Mouse (Mus musculus) neural tube, embryonic 15.5 days (tissue): ENCODE data around the gene Rps5. TPM values are rescaled to one million over a fixed set of nuclear protein-coding genes. Genes with fewer than 3 reads are reported as not detected.
A peak's percentile ranks its signal among the peaks of the same experiment; 100 is the strongest.
"Not testable (repeated sequence)": the region's sequence is repeated elsewhere in the genome, so short reads cannot be mapped to it uniquely, and the experiment has no call there.

Source experiments
- ATAC-seq: fragments of 200-750 bp; cut with Nextera tagmentation; 2 replicates; pipeline ENCODE4 v1.8.0; 2017; ENCODE audit warnings: mild to moderate bottlenecking, moderate TSS enrichment, moderate library complexity; ENCODE audit not compliant: low FRiP score
- H3K27ac ChIP-seq: fragments of 300-500 bp; sonication (generic); replicated peaks from 2 replicates; pipeline ENCODE4 v1.5.1; 2015; ENCODE audit warnings: mild to moderate bottlenecking, inconsistent platforms
- H3K27me3 ChIP-seq: fragments of 300-500 bp; sonication (generic); replicated peaks from 2 replicates; pipeline ENCODE4 v1.6.1; 2015; ENCODE audit warnings: inconsistent platforms
- H3K36me3 ChIP-seq: fragments of 300-500 bp; sonication (generic); 2 replicates; pipeline ENCODE4 v1.6.1; 2015; ENCODE audit warnings: inconsistent platforms
- H3K4me1 ChIP-seq: fragments of 300-500 bp; sonication (generic); 2 replicates; pipeline ENCODE4 v1.6.1; 2015; ENCODE audit warnings: inconsistent platforms
- H3K4me2 ChIP-seq: fragments of 300-500 bp; sonication (generic); 2 replicates; pipeline ENCODE4 v1.6.1; 2015; ENCODE audit warnings: inconsistent platforms, mild to moderate bottlenecking, moderate library complexity
- H3K4me3 ChIP-seq: fragments of 300-500 bp; sonication (generic); replicated peaks from 2 replicates; pipeline ENCODE4 v1.5.1; 2015; ENCODE audit warnings: mild to moderate bottlenecking, inconsistent platforms
- H3K9ac ChIP-seq: fragments of 300-500 bp; sonication (generic); replicated peaks from 2 replicates; pipeline ENCODE4 v1.6.1; 2015; ENCODE audit warnings: mild to moderate bottlenecking, inconsistent platforms
- H3K9me3 ChIP-seq: fragments of 300-500 bp; sonication (generic); replicated peaks from 2 replicates; pipeline ENCODE4 v1.6.1; 2016; ENCODE audit warnings: inconsistent platforms
- WGBS: fragments of 180-500 bp; shearing (Covaris S2); methylation state at CpG from one replicate; pipeline ENCODE4 v1.1.7; 2015; ENCODE audit warnings: mixed read lengths; 5-methylcytosine and 5-hydroxymethylcytosine counted together
- polyA plus RNA-seq: library from polyadenylated mRNA; unstranded; fragments of >200 nt; fragmentation: Nextera tagmentation; extraction: Ambion mirVana; gene quantifications from 2 replicates; pipeline ENCODE4 v1.2.1, GENCODE M21; 2015

Rps5 gene
- polyA plus RNA-seq, 1 experiment from 2014 or later, result 564 TPM

- Histone ChIP-seq H3K9me3 (no peaks in the 10 kb centered on the region), H3K27ac (no peak overlapping the region), H3K4me1 (no peaks in the 10 kb centered on the region), H3K9ac (no peak overlapping the region), H3K4me3 (no peak overlapping the region), H3K27me3 (no peaks in the 10 kb centered on the region; the same call in 1 of the 2 replicates), H3K4me2 (no peak overlapping the region), H3K36me3 (no peaks in the 10 kb centered on the region)
- 60% methylated on average over 4 of the region's 4 CpGs for WGBS
- no peak for ATAC-seq
Observed at GRCm38 (mm10) chr7:12933615-12934140, 11.6 kb downstream of the Rps5 start.

GRCm38 (mm10) chr7:12934808-12935207 lies 12.7 kb downstream of the Rps5 start:
- 76% methylated on average over 3 of the region's 3 CpGs for WGBS
- Histone ChIP-seq H3K9me3 (no peaks in the 10 kb centered on the region), H3K4me3 (no peak overlapping the region), H3K4me1 (no peaks in the 10 kb centered on the region), H3K27me3 (no peaks in the 10 kb centered on the region), H3K4me2 (no peak overlapping the region), H3K9ac (no peak overlapping the region), H3K36me3 (no peaks in the 10 kb centered on the region), H3K27ac (no peak overlapping the region)
- ATAC-seq, result no peak

GRCm38 (mm10) chr7:12937254-12937803 lies 15.2 kb downstream of the Rps5 start:
- not testable (repeated sequence) for H3K9ac ChIP-seq, H3K4me3 ChIP-seq, H3K9me3 ChIP-seq, ATAC-seq, H3K27ac ChIP-seq, H3K4me2 ChIP-seq, H3K27me3 ChIP-seq, H3K4me1 ChIP-seq, H3K36me3 ChIP-seq
- WGBS, result 81% methylated on average over 3 of the region's 4 CpGs

- Histone ChIP-seq H3K4me3 (no peak overlapping the region), H3K9ac (no peak overlapping the region), H3K9me3 (no peaks in the 10 kb centered on the region), H3K4me1 (no peaks in the 10 kb centered on the region), H3K27ac (no peak overlapping the region), H3K4me2 (no peak overlapping the region), H3K36me3 (no peaks in the 10 kb centered on the region), H3K27me3 (no peaks in the 10 kb centered on the region)
- whole genome bisulfite sequencing, result 86% methylated on average over 4 of the region's 4 CpGs
- ATAC-seq, result no peak
Observed at GRCm38 (mm10) chr7:12940599-12940998, 18.5 kb downstream of the Rps5 start.

GRCm38 (mm10) chr7:12943488-12943887 lies 21.4 kb downstream of the Rps5 start:
- H3K4me1 ChIP-seq, result no peaks in the 10 kb centered on the region
- H3K9me3 ChIP-seq, result no peaks in the 10 kb centered on the region
- no peak overlapping the region for H3K9ac ChIP-seq
- H3K27me3 ChIP-seq, result no peaks in the 10 kb centered on the region
- ATAC-seq, result no peak
- H3K4me2 ChIP-seq, result no peak overlapping the region
- H3K36me3 ChIP-seq, result no peaks in the 10 kb centered on the region
- no peak overlapping the region for H3K27ac ChIP-seq
- H3K4me3 ChIP-seq, result no peak overlapping the region

- Histone ChIP-seq H3K27me3 (no peaks in the 10 kb centered on the region), H3K36me3 (no peaks in the 10 kb centered on the region), H3K27ac (peak overlapping the region; percentile 91), H3K9me3 (no peaks in the 10 kb centered on the region), H3K4me2 (peak overlapping the region; percentile 73), H3K4me3 (peak overlapping the region; percentile 45), H3K4me1 (peaks cover 13% of the 10 kb centered on the region), H3K9ac (peak overlapping the region; percentile 64)
- ATAC-seq, result peak; percentile 97
- WGBS, result 5% methylated on average over 35 of the region's 35 CpGs
Observed at GRCm38 (mm10) chr7:12949032-12949871, 27.2 kb downstream of the Rps5 start.

GRCm38 (mm10) chr7:12949872-12950229 lies 27.8 kb downstream of the Rps5 start:
- no peaks in the 10 kb centered on the region for H3K36me3 ChIP-seq
- 6% methylated on average over 16 of the region's 16 CpGs for WGBS
- peak overlapping the region; percentile 73 for H3K4me2 ChIP-seq
- ATAC-seq, result peak; percentile 48
- peaks cover 13% of the 10 kb centered on the region for H3K4me1 ChIP-seq
- H3K9ac ChIP-seq, result peak overlapping the region; percentile 51
- peak overlapping the region; percentile 45 for H3K4me3 ChIP-seq
- H3K27me3 ChIP-seq, result no peaks in the 10 kb centered on the region
- no peaks in the 10 kb centered on the region for H3K9me3 ChIP-seq
- H3K27ac ChIP-seq, result peak overlapping the region; percentile 91

GRCm38 (mm10) chr7:12954896-12955295 lies 32.8 kb downstream of the Rps5 start:
- peaks cover 6% of the 10 kb centered on the region for H3K4me1 ChIP-seq
- no peaks in the 10 kb centered on the region for H3K27me3 ChIP-seq
- no peak overlapping the region for H3K9ac ChIP-seq
- H3K4me2 ChIP-seq, result no peak overlapping the region
- no peaks in the 10 kb centered on the region for H3K9me3 ChIP-seq
- H3K27ac ChIP-seq, result no peak overlapping the region
- no peaks in the 10 kb centered on the region for H3K36me3 ChIP-seq
- no peak overlapping the region for H3K4me3 ChIP-seq
- WGBS, result 61% methylated on average over 3 of the region's 3 CpGs
- ATAC-seq, result peak; percentile 63; the same call in 1 of the 2 replicates

GRCm38 (mm10) chr7:12957511-12957910 lies 35.4 kb downstream of the Rps5 start:
- Histone ChIP-seq H3K27ac (no peak overlapping the region), H3K9ac (no peak overlapping the region), H3K4me3 (no peak overlapping the region), H3K4me1 (peaks cover 12% of the 10 kb centered on the region; the same call in 1 of the 2 replicates), H3K27me3 (no peaks in the 10 kb centered on the region), H3K9me3 (no peaks in the 10 kb centered on the region), H3K4me2 (no peak overlapping the region), H3K36me3 (no peaks in the 10 kb centered on the region)
- WGBS, result 77% methylated on average over 5 of the region's 5 CpGs
- ATAC-seq, result no peak

GRCm38 (mm10) chr7:12958948-12959347 lies 36.9 kb downstream of the Rps5 start:
- H3K4me2 ChIP-seq, result no peak overlapping the region
- H3K4me3 ChIP-seq, result no peak overlapping the region
- no peak overlapping the region for H3K9ac ChIP-seq
- peaks cover 12% of the 10 kb centered on the region; the same call in 1 of the 2 replicates for H3K4me1 ChIP-seq
- H3K9me3 ChIP-seq, result no peaks in the 10 kb centered on the region
- no peak overlapping the region for H3K27ac ChIP-seq
- H3K36me3 ChIP-seq, result no peaks in the 10 kb centered on the region
- H3K27me3 ChIP-seq, result no peaks in the 10 kb centered on the region
- ATAC-seq, result no peak
- 81% methylated on average over 4 of the region's 4 CpGs for WGBS

- WGBS, result 17% methylated on average over 4 of the region's 4 CpGs
- Histone ChIP-seq H3K9me3 (no peaks in the 10 kb centered on the region), H3K27ac (no peak overlapping the region), H3K36me3 (no peaks in the 10 kb centered on the region), H3K4me2 (no peak overlapping the region), H3K9ac (no peak overlapping the region), H3K4me1 (peaks cover 15% of the 10 kb centered on the region), H3K27me3 (no peaks in the 10 kb centered on the region), H3K4me3 (no peak overlapping the region)
- no peak for ATAC-seq
Observed at GRCm38 (mm10) chr7:12959718-12960117, 37.6 kb downstream of the Rps5 start.
